Comparison of ENCODE assay signal across 23 mouse cellular contexts in genomic region chr14:62187360-62187759, GRCm38 (mm10).
DNase-seq lines count a peak whose midpoint lies in the region; ATAC-seq and TF ChIP-seq lines count a peak whose summit lies in the region.
"Had no signal": no experiment of that assay in that cellular context is flagged by ENCODE, and none has a peak within 500 bp of the region (broad histone marks: within the 10 kb centered on the region; RNA-seq: fewer than 3 reads in every experiment).

No protein-coding gene starts in this region.

- no peak overlapping the region for H3K4me3 ChIP-seq in embryonic facial prominence, embryonic 13.5 days
- H3K4me3 ChIP-seq in embryonic facial prominence, embryonic 10.5 days: no peak overlapping the region
- H3K4me3 ChIP-seq in gastrocnemius, adult 2 months: no peak overlapping the region; the same call in 1 of the 2 replicates
- H3K4me3 ChIP-seq in lung, embryonic 16.5 days (ENCODE audit: low read length): no peak overlapping the region
- H3K4me3 ChIP-seq: hindbrain, embryonic 10.5 days; liver, embryonic 13.5 days had no signal

- H3K4me1 ChIP-seq in embryonic facial prominence, embryonic 13.5 days: peaks cover 11% of the 10 kb centered on the region
- H3K4me1 ChIP-seq in embryonic facial prominence, embryonic 10.5 days: 0 out of 2 replicates have a peak, but pooled peaks cover 7% of the 10 kb centered on the region
- H3K4me1 ChIP-seq in lung, embryonic 16.5 days (replicated peaks; ENCODE audit: control insufficient read depth, insufficient read depth, low read length): no peaks in the 10 kb centered on the region; the same call in 1 of the 2 replicates
- H3K4me1 ChIP-seq: hindbrain, embryonic 10.5 days; liver, embryonic 13.5 days had no signal

- no peaks in the 10 kb centered on the region for H3K9me3 ChIP-seq in embryonic facial prominence, embryonic 13.5 days
- H3K9me3 ChIP-seq in embryonic facial prominence, embryonic 10.5 days: no peaks in the 10 kb centered on the region
- no peaks in the 10 kb centered on the region for H3K9me3 ChIP-seq in lung, embryonic 16.5 days (ENCODE audit: control insufficient read depth, low read length)
- H3K9me3 ChIP-seq: hindbrain, embryonic 10.5 days; liver, embryonic 13.5 days had no signal

- ATAC-seq in embryonic facial prominence, embryonic 13.5 days (ENCODE audit: insufficient number of reproducible peaks, insufficient read depth, low FRiP score, low TSS enrichment, low read depth): no peak
- peak; percentile 60 for ATAC-seq in lung, embryonic 16.5 days (ENCODE audit: low read depth)
- ATAC-seq: hindbrain, embryonic 16.5 days; intestine, embryonic 16.5 days had no signal

- H3K36me3 ChIP-seq in embryonic facial prominence, embryonic 13.5 days: no peaks in the 10 kb centered on the region
- no peaks in the 10 kb centered on the region for H3K36me3 ChIP-seq in embryonic facial prominence, embryonic 10.5 days (replicated peaks)
- H3K36me3 ChIP-seq in lung, embryonic 16.5 days (ENCODE audit: control insufficient read depth, insufficient read depth, low read length): no peaks in the 10 kb centered on the region
- H3K36me3 ChIP-seq: hindbrain, embryonic 10.5 days; liver, embryonic 13.5 days had no signal

- 40% methylated on average over 11 of the region's 11 CpGs for WGBS in embryonic facial prominence, embryonic 13.5 days
- WGBS in embryonic facial prominence, embryonic 10.5 days: 77% methylated on average over 11 of the region's 11 CpGs
- WGBS in lung, embryonic 16.5 days: 46% methylated on average over 11 of the region's 11 CpGs

- no peak overlapping the region for H3K4me2 ChIP-seq in embryonic facial prominence, embryonic 13.5 days
- no peak overlapping the region for H3K4me2 ChIP-seq in lung, embryonic 16.5 days (ENCODE audit: low read depth, low read length)
- H3K4me2 ChIP-seq: heart, embryonic 11.5 days; liver, embryonic 13.5 days; midbrain, embryonic 11.5 days had no signal

- no peak overlapping the region for H3K9ac ChIP-seq in embryonic facial prominence, embryonic 13.5 days
- no peak overlapping the region for H3K9ac ChIP-seq in lung, embryonic 16.5 days (ENCODE audit: low read length)
- H3K9ac ChIP-seq: liver, embryonic 13.5 days had no signal

- DNase-seq in embryonic facial prominence, embryonic 10.5 days (ENCODE audit: low spot score): no peak
- peak; percentile 37 for DNase-seq in gastrocnemius, adult 2 months
- DNase-seq in gastrocnemius, postnatal 14 days: no peak
- DNase-seq in lung, postnatal 4 days: no peak
- DNase-seq in heart, adult 8-10 months (ENCODE audit: low spot score): no peak
- DNase-seq: adrenal gland, postnatal 10 days; cerebellum, adult 8-10 months; cerebellum, postnatal 36 days; embryo, embryonic 11 days; kidney, postnatal 25 days; layer of hippocampus, postnatal 36 days; left cerebral cortex, postnatal 4 days; liver, embryonic 13.5 days; lung, postnatal 10 days; thymus, adult 18-20 months; thymus, postnatal 36 days had no signal

- 0 out of 2 replicates have a peak overlapping the region, but pooled peaks have one; percentile 17 for H3K27ac ChIP-seq in embryonic facial prominence, embryonic 13.5 days
- H3K27ac ChIP-seq in embryonic facial prominence, embryonic 10.5 days (replicated peaks): no peak overlapping the region
- H3K27ac ChIP-seq in gastrocnemius, adult 2 months: peak overlapping the region; percentile 62
- H3K27ac ChIP-seq in lung, embryonic 16.5 days (ENCODE audit: low read length): peak overlapping the region; percentile 50
- H3K27ac ChIP-seq: hindbrain, embryonic 10.5 days; liver, embryonic 13.5 days had no signal

- no peaks in the 10 kb centered on the region for H3K27me3 ChIP-seq in embryonic facial prominence, embryonic 13.5 days
- no peaks in the 10 kb centered on the region for H3K27me3 ChIP-seq in embryonic facial prominence, embryonic 10.5 days (replicated peaks; ENCODE audit: low read depth, poor library complexity, severe bottlenecking)
- no peaks in the 10 kb centered on the region for H3K27me3 ChIP-seq in lung, embryonic 16.5 days (ENCODE audit: control insufficient read depth, insufficient read depth, low read depth, low read length)
- H3K27me3 ChIP-seq: liver, embryonic 13.5 days had no signal

- intact Hi-C loops in gastrocnemius, adult 2 months (cut with DNase I): loop anchor here (5.0 kb wide), 1 partner anchor 40 kb away; no protein-coding TSS in a partner anchor
- intact Hi-C loops in gastrocnemius, postnatal 14 days (cut with DNase I; ENCODE audit: low total_unique reads): no loop called here

- no peak for TF ChIP-seq CTCF in gastrocnemius, adult 2 months (IDR thresholded peaks at IDR 0.05)
